Mouse (Mus musculus) left cerebral cortex, postnatal 25 days (tissue): ENCODE measurements around the gene Alpk1. TPM values are rescaled to one million over a fixed set of nuclear protein-coding genes. Genes with fewer than 3 reads are reported as not detected.
"Not testable (repeated sequence)": the region's sequence is repeated elsewhere in the genome, so short reads cannot be mapped to it uniquely, and the experiment has no call there.

Source experiments
- DNase-seq, 2 experiments: peaks; one replicate each; pipeline ENCODE4 v3.0.0; 2022; ENCODE audit warnings: low spot score in 2 of 2, mixed read lengths in 1 of 2
- intact Hi-C: fragments of 180-260 bp; cut with DNase I; formaldehyde crosslinking; loops from one replicate; pipeline ENCODE4 v1.15.1; 2025
- total RNA-seq, 2 experiments: library from RNA; stranded (reverse); gene quantifications; 2 replicates each; pipeline ENCODE4 v1.2.3; 2021

The Alpk1 gene
- total RNA-seq, 2 experiments from 2014 or later = 4.4 to 4.6 TPM

DNA sequence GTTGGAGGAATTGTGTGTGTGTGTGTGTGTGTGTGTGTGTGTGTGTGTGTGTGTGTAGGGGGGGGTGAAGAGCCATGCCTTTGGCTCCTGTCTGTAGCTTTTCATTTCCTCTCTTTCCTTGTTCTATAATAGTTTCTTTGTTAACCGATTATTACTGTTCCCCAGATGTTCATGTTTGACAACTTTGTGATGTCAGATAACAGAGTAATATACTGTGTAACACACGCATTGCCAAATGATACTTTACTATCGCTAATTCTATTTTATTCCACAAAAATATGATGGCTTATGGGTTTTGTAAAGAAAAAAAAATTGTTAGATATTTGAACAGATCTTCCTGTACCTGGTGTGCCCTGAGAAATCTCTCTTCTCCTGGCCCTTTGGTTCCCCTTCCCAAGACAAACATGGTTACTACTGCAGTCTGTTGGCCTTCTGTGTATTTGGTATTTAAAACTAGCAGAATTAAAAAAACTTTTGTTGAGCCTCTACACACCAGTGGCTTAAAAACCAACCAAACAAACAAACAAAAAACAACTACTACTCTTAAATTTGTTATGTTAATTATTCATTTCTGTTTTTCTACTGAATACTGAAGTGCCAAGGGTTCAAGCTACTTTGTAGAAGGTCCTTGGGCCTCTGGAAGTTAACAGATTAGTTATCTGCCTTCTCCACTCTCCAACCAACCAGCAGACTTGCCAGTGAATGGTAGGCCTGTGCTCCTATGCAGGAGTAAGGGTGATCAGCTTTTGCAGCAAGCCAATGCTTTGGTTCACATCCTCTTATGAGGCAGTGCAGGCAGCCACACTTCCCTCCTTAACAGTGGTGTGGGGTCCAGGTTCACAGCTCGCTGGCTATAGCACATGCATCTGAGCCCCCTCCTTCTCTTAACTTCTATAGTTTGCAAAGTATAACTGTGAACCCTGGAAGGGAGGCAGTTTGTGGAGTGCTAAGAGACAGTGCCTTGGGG is 11.6 kb upstream of the Alpk1 start:
- no peak for DNase-seq
- intact Hi-C loops = no loop called here

GRCm38 (mm10) chr3:127791056-127791483 is 10.7 kb upstream of the Alpk1 start:
- intact Hi-C loops = no loop called here
- DNase-seq = no peak

GRCm38 (mm10) chr3:127790234-127791055 is 10.1 kb upstream of the Alpk1 start:
- intact Hi-C loops = no loop called here
- DNase-seq = no peak

- DNase-seq = peak; percentile 34 to 59
- intact Hi-C loops = no loop called here
Observed at GRCm38 (mm10) chr3:127789500-127790191, 9.3 kb upstream of the Alpk1 start, which contains the start of gene Tifa. Gene Tifa, plus strand, starts transcription at chr3:127789805.

- intact Hi-C loops = no loop called here
- DNase-seq = no peak
Observed at GRCm38 (mm10) chr3:127788919-127789318, 8.6 kb upstream of the Alpk1 start.

DNA sequence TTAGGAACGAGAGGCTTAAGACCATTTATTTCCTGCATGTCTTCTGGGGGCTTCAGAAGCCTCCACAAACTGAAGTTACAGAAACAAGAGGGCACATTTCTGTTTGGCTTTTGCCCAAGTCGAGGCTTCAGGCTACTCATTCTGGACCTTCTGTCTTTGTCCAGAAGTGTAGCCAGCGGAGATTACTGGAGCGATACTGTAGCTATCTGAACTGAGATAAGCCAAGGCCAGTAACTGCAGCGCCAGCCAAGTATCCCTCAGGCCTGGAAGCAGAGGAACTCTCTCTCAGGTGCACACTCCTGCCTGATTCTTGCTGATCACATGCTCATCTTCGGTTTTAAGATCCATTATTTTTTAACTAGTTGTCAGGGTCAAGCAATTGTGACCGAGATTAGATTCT is 7.7 kb upstream of the Alpk1 start:
- DNase-seq = no peak
- intact Hi-C loops = no loop called here

GRCm38 (mm10) chr3:127787032-127787431 is 6.7 kb upstream of the Alpk1 start:
- no peak for DNase-seq
- intact Hi-C loops = no loop called here

DNA sequence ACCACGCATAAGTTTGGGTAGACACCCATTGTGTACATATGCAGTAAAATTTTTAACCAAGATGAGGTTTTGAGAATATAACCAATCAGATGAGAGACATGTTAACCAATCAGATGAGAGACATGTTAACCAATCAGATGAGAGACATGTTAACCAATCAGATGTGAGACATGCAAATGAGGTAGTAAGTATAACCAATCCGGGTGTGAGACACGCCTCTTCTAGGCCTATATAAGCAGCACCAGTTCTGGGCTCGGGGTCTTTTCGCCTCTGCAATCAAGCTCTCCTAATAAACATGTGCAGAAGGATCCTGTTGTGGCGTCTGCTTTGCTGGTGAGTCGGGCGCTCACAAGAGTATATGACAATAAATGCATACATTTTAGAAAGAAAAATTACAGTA is 3.4 kb upstream of the Alpk1 start:
- DNase-seq, intact Hi-C loops: not testable (repeated sequence)

- intact Hi-C loops = no loop called here
- no peak for DNase-seq
Observed at GRCm38 (mm10) chr3:127782921-127783320, 2.6 kb upstream of the Alpk1 start.

DNA sequence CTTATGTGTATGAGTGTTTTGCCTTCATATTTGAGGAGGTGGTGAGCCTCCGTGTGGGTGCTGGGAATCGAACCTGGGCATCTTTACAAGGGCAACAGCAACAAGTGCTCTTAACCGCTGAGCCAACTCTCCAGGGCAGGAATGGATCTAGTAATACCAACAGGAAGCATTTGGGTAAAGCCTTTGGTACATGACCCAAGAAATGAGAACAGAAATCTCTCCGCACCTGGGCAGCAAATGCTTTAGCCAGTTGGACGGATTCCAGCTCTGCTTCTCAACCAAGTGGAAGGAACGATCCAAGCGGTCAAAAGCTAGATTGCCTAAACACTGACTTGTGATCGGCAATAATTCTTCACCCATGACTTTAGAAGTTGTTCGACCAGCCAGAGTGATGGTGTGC is 594 bp upstream of the Alpk1 start:
- intact Hi-C loops = no loop called here
- DNase-seq = no peak

GRCm38 (mm10) chr3:127769146-127769545 is 11.2 kb downstream of the Alpk1 start:
- DNase-seq = no peak
- intact Hi-C loops = loop anchor here (10.0 kb wide), 1 partner anchor 314 kb away; no protein-coding TSS in a partner anchor

GRCm38 (mm10) chr3:127765971-127766370 is 14.4 kb downstream of the Alpk1 start:
- intact Hi-C loops = loop anchor here (10.0 kb wide), 1 partner anchor 311 kb away; no protein-coding TSS in a partner anchor
- no peak for DNase-seq

- intact Hi-C loops = loop anchor here (10.0 kb wide), 1 partner anchor 310 kb away; no protein-coding TSS in a partner anchor
- no peak for DNase-seq
Observed at GRCm38 (mm10) chr3:127764541-127764940, 15.8 kb downstream of the Alpk1 start.

GRCm38 (mm10) chr3:127763076-127763612 is 17.2 kb downstream of the Alpk1 start:
- intact Hi-C loops = loop anchor here (2.0 to 10.0 kb wide), 2 partner anchors 186 to 308 kb away; no protein-coding TSS in a partner anchor
- peak; percentile 60 to 65 for DNase-seq

- no peak for DNase-seq
- intact Hi-C loops = loop anchor here (2.0 to 10.0 kb wide), 2 partner anchors 186 to 308 kb away; no protein-coding TSS in a partner anchor
Observed at GRCm38 (mm10) chr3:127762403-127762802, 17.9 kb downstream of the Alpk1 start.

DNA sequence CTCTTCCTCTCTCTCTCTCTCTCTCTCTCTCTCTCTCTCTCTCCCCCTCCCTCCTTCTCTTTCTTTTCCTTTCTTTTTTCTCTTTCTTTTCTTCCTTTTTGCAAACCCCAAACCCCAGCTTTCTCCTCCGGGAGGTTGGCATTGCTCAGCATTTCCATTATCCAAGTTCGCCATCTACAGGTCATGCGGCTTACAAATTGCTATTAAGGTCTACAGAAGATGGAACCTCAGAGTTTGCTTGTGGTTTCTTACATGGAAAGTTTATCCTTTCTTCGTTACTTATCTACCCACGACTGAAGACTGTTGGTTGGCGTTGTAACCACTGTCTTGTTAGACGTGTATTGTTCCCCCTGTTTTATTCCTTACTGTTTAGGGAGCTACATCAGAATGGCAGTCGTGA is 21.1 kb downstream of the Alpk1 start:
- DNase-seq = peak; percentile 36 to 70
- intact Hi-C loops = loop anchor here (2.0 to 10.0 kb wide), 3 partner anchors 134 to 434 kb away; no protein-coding TSS in a partner anchor

DNA sequence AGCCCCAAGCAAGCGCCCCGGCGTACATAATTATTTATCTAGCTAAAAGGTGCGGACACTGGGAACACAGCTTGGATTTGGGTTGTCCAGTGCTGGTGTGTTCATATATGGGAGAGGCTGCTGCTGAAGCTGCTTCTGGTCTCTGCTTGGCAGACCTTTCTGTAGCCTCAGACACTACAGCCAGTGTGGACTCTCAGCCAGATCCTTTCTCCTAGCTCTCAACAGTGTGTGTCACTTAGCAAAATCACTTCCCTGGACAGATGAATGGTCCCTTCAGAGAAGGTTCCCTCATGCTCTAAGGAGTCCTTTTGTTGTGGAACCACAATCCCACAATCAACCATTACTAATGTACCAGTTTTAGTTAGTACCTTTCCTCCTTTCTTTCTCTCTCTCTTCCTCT is 21.5 kb downstream of the Alpk1 start:
- intact Hi-C loops = loop anchor here (2.0 to 10.0 kb wide), 3 partner anchors 134 to 434 kb away; no protein-coding TSS in a partner anchor
- DNase-seq = no peak

- DNase-seq = no peak
- intact Hi-C loops = loop anchor here (2.0 to 10.0 kb wide), 3 partner anchors 133 to 433 kb away; no protein-coding TSS in a partner anchor
Observed at GRCm38 (mm10) chr3:127757886-127758301, 22.4 kb downstream of the Alpk1 start.

DNA sequence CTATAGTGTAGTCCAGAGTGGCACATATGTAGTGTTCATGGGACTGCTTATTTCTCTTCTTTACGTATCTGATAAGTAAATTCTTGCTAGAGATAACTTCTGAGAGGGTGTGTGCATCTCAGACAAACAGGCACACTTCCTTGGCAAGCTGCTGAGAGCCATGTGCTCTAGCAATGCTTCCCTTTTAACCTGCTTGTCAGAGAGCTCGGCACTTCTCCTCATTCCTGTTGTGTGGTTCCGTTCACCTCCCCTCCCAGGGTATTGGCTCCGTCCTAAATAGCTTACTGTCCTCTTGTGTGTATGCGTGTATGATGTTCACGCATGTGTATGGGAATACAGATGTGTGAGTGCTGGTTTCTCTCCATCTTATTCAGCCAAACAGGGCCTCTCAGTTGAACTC is 23.9 kb downstream of the Alpk1 start:
- intact Hi-C loops = loop anchor here (10.0 kb wide), 1 partner anchor 432 kb away; no protein-coding TSS in a partner anchor
- no peak for DNase-seq
